12 mouse cellular contexts compared by ENCODE assay signal in the genomic region with DNA sequence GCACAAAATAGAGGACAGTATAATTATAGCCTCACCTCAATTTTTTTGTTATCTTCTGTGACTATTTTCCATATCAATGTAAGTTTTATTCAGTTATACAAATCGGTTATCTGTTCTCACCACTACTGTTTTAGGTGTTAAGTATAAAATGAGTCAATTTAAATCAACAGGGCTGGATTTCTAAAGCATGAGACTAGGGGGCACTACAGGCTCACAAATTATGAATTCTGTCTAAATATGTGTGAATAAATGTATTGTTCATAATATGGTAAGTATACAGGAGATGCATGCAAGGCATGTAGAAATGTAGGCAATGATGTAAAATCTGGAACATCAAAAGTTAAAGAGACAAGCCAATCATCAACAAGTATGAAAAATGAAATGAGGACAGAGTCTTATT. TPM values are rescaled to one million over a fixed set of nuclear protein-coding genes. Genes with fewer than 3 reads are reported as not detected.
DNase-seq lines count a peak whose midpoint lies in the region; ATAC-seq and TF ChIP-seq lines count a peak whose summit lies in the region.
"Had no signal": no experiment of that assay in that cellular context is flagged by ENCODE, and none has a peak within 500 bp of the region (broad histone marks: within the 10 kb centered on the region; RNA-seq: fewer than 3 reads in every experiment).

No protein-coding gene starts in this region.

- peak; percentile 75 for ATAC-seq in CD4-positive, CD25-positive, alpha-beta regulatory T cell, adult 4 months

- TF ChIP-seq POLR2A in heart, adult 2 months (IDR thresholded peaks at IDR 0.05; ENCODE audit: insufficient read depth, low read depth, low read length), result no peak

- H3K4me3 ChIP-seq in heart, adult 2 months, result no peak overlapping the region
- H3K4me3 ChIP-seq in heart, embryonic 10.5 days, result no peak overlapping the region
- H3K4me3 ChIP-seq: heart, embryonic 15.5 days; neural tube, embryonic 15.5 days had no signal

- peak; percentile 73 for TF ChIP-seq CTCF in heart, adult 2 months (IDR thresholded peaks at IDR 0.05)

- H3K79me2 ChIP-seq in heart, adult 2 months (replicated peaks; ENCODE audit: control insufficient read depth, insufficient read depth, low read length), result no peaks in the 10 kb centered on the region

- 63% methylated on average over 1 of the region's 1 CpGs for WGBS in heart, adult 2 months
- 61% methylated on average over 1 of the region's 1 CpGs for WGBS in heart, embryonic 10.5 days

- no peak for DNase-seq in heart, adult 2 months
- no peak for DNase-seq in heart, embryonic 10.5 days (ENCODE audit: low spot score)
- DNase-seq in left cerebral cortex, postnatal 14 days (ENCODE audit: low spot score in 2 of 2), result peak; percentile 2 to 7
- no peak for DNase-seq in left cerebral cortex, postnatal 4 days
- DNase-seq in lung, postnatal 25 days (ENCODE audit: low spot score), result peak; percentile 1
- no peak for DNase-seq in ovary, adult 18-20 months (ENCODE audit: low spot score)

- TF ChIP-seq EP300 in heart, adult 2 months (IDR thresholded peaks at IDR 0.05; ENCODE audit: insufficient read depth, low read depth, low read length), result no peak

- intact Hi-C loops in heart, adult 2 months (cut with DNase I), result loop anchor here (1.0 to 10.0 kb wide), 2 partner anchors 139 to 434 kb away; no protein-coding TSS in a partner anchor
- intact Hi-C loops in left cerebral cortex, postnatal 14 days (cut with DNase I), result loop anchor here (2.0 kb wide), 1 partner anchor 140 kb away; no protein-coding TSS in a partner anchor
- intact Hi-C loops in left cerebral cortex, postnatal 4 days (cut with DNase I), result no loop called here

- H3K4me1 ChIP-seq in heart, adult 2 months (ENCODE audit: control insufficient read depth, insufficient read depth, low read length), result no peaks in the 10 kb centered on the region
- H3K4me1 ChIP-seq in heart, embryonic 10.5 days, result no peaks in the 10 kb centered on the region
- H3K4me1 ChIP-seq: heart, embryonic 15.5 days; neural tube, embryonic 15.5 days had no signal

- no peaks in the 10 kb centered on the region for H3K9me3 ChIP-seq in heart, embryonic 10.5 days
- H3K9me3 ChIP-seq: heart, embryonic 15.5 days; neural tube, embryonic 15.5 days had no signal

- H3K9ac ChIP-seq in heart, adult 2 months (ENCODE audit: low read depth, low read length), result no peak overlapping the region
- H3K9ac ChIP-seq: heart, embryonic 15.5 days; neural tube, embryonic 15.5 days had no signal

- no peaks in the 10 kb centered on the region for H3K36me3 ChIP-seq in heart, adult 2 months (ENCODE audit: control insufficient read depth, insufficient read depth, low read length)
- no peaks in the 10 kb centered on the region for H3K36me3 ChIP-seq in heart, embryonic 10.5 days
- H3K36me3 ChIP-seq: heart, embryonic 15.5 days; neural tube, embryonic 15.5 days had no signal

- no peak overlapping the region for H3K27ac ChIP-seq in heart, adult 2 months
- no peak overlapping the region for H3K27ac ChIP-seq in heart, embryonic 10.5 days
- H3K27ac ChIP-seq: heart, embryonic 15.5 days; neural tube, embryonic 15.5 days had no signal

- no peaks in the 10 kb centered on the region for H3K27me3 ChIP-seq in heart, adult 2 months (ENCODE audit: control insufficient read depth, insufficient read depth, low read length)
- no peaks in the 10 kb centered on the region for H3K27me3 ChIP-seq in heart, embryonic 10.5 days (ENCODE audit: insufficient read depth, poor library complexity, severe bottlenecking)
- H3K27me3 ChIP-seq: heart, embryonic 15.5 days; neural tube, embryonic 15.5 days had no signal

RNA-seq across cellular contexts. Expression of a gene that starts 2.5 kb away (rescaled TPM):
- total RNA-seq in heart, adult 2 months (2021), result not detected
- not detected in 2 replicates for polyA plus RNA-seq in heart, adult 2 months (2012; rRNA removed)
- not detected in 2 replicates for polyA plus RNA-seq in heart, embryonic 10.5 days (2016; fragmentation: Nextera tagmentation; extraction: Ambion mirVana)
- not detected for total RNA-seq in left cerebral cortex, postnatal 14 days (2021)
- not detected for total RNA-seq in left cerebral cortex, postnatal 4 days (2021)
- not detected for polyA plus RNA-seq in CD4-positive, CD25-positive, alpha-beta regulatory T cell, adult 4 months (2017; shearing (Covaris generic))
- total RNA-seq: layer of hippocampus, adult 18-20 months had no signal
- polyA plus RNA-seq: heart, embryonic 15.5 days; lung, embryonic 16.5 days; neural tube, embryonic 15.5 days had no signal

RNA-seq across cellular contexts. Expression of a gene that starts 27.6 kb away (rescaled TPM):
- not detected for total RNA-seq in heart, adult 2 months (2021)
- polyA plus RNA-seq in heart, adult 2 months (2012; rRNA removed), result not detected in 2 replicates
- polyA plus RNA-seq in heart, embryonic 10.5 days (2016; fragmentation: Nextera tagmentation; extraction: Ambion mirVana), result not detected in 2 replicates
- not detected for total RNA-seq in left cerebral cortex, postnatal 14 days (2021)
- total RNA-seq in left cerebral cortex, postnatal 4 days (2021), result not detected
- not detected for polyA plus RNA-seq in CD4-positive, CD25-positive, alpha-beta regulatory T cell, adult 4 months (2017; shearing (Covaris generic))
- total RNA-seq: layer of hippocampus, adult 18-20 months had no signal
- polyA plus RNA-seq: heart, embryonic 15.5 days; lung, embryonic 16.5 days; neural tube, embryonic 15.5 days; stomach, embryonic 16.5 days had no signal

RNA-seq across cellular contexts. Expression of a gene that starts 35.6 kb away (rescaled TPM):
- not detected for total RNA-seq in heart, adult 2 months (2021)
- polyA plus RNA-seq in heart, adult 2 months (2012; rRNA removed), result not detected in 2 replicates
- polyA plus RNA-seq in heart, embryonic 10.5 days (2016; fragmentation: Nextera tagmentation; extraction: Ambion mirVana), result not detected in 2 replicates
- total RNA-seq in left cerebral cortex, postnatal 14 days (2021), result under 1 TPM; 0.02 TPM
- under 1 TPM in 1 of 2 experiments, not detected in 1; 0.06 TPM for total RNA-seq in left cerebral cortex, postnatal 4 days (2021)
- not detected for polyA plus RNA-seq in CD4-positive, CD25-positive, alpha-beta regulatory T cell, adult 4 months (2017; shearing (Covaris generic))
- polyA plus RNA-seq: heart, embryonic 15.5 days; lung, embryonic 16.5 days; neural tube, embryonic 15.5 days; stomach, embryonic 16.5 days had no signal

Comparison
In these comparisons a context has a peak if more than half of its experiments do, and no peak if none do; other contexts are left out.
1. DNase-seq: peak in left cerebral cortex, postnatal 14 days (2 of 2) and lung, postnatal 25 days (single experiment); none in heart, adult 2 months (0 of 2), heart, embryonic 10.5 days (single experiment), left cerebral cortex, postnatal 4 days (single experiment) and ovary, adult 18-20 months (single experiment).